Mouse (Mus musculus): Measurements from ENCODE around the gene Rabep1. TPM values are rescaled to one million over a fixed set of nuclear protein-coding genes. Genes with fewer than 3 reads are reported as not detected.

The Rabep1 gene
- polyA plus RNA-seq, 1 experiment from 2014 or later, result 58.7 TPM

DNA sequence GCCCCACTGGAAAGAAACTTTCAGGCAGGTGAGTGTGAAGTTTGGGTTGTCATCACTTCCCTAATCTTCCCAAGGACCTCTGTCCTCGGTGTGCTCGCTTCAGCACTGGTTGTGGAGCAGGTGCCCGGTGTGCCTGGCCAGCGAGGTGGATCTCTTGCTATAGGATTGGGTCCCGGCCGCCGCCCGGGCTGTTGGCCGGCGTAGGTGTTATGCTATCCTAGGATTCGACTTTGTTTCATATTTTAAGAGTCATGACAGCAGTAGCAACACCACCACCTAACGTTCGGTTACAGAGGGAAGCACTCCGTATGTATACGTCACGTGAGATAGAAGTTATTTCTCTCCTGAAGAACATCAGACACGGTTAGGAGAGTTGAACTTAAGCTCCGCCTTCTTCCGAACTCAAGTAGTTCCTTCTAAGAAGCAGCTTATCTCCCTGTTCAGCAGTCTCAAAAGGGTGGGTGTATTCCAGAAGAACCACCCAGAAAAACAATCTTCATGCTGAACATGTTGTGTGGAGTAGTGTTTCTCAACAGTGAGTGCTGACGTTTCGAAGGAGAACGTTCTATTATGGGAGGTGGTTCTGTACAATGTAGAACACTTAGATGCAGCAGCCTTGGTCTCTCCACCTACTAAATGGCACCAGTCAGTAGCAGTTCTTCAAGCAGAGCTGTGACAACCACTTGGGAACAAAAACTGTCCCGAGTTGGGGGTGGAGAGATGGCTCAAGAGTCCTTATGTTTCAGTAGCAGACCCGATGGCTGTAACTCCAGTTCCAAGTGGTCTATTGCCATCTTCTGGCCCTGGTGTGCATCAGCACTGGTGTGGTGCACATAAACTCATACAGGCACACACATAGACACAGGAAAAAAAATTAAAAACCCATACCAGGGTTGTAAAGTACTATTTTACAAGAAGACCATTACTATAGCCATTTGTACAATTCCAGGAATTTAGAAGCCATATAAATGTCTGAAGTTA is 126.3 kb downstream of the Rabep1 start:
- ATAC-seq (ENCODE audit: low FRiP score, low read depth), result no peak; the same call in 1 of the 2 replicates
- H3K27me3 ChIP-seq (replicated peaks), result no peaks in the 10 kb centered on the region
- H3K4me1 ChIP-seq, result peaks cover 12% of the 10 kb centered on the region
- peak overlapping the region; percentile 88 for H3K4me2 ChIP-seq (replicated peaks)
- H3K4me3 ChIP-seq, result peak overlapping the region; percentile 82
- peak overlapping the region; percentile 55 for H3K9ac ChIP-seq
- 18% methylated on average over 24 of the region's 24 CpGs for WGBS
- peaks cover 32% of the 10 kb centered on the region for H3K36me3 ChIP-seq
- H3K9me3 ChIP-seq, result no peaks in the 10 kb centered on the region
- H3K27ac ChIP-seq, result peak overlapping the region; percentile 59; the same call in 1 of the 2 replicates

- peaks cover 12% of the 10 kb centered on the region for H3K4me1 ChIP-seq
- WGBS, result 79% methylated on average over 1 of the region's 1 CpGs
- H3K27ac ChIP-seq, result no peak overlapping the region
- H3K36me3 ChIP-seq, result peaks cover 42% of the 10 kb centered on the region
- no peaks in the 10 kb centered on the region for H3K27me3 ChIP-seq (replicated peaks)
- H3K9me3 ChIP-seq, result no peaks in the 10 kb centered on the region
- no peak for ATAC-seq (ENCODE audit: low FRiP score, low read depth)
- H3K4me3 ChIP-seq, result no peak overlapping the region
- H3K9ac ChIP-seq, result no peak overlapping the region
- no peak overlapping the region for H3K4me2 ChIP-seq (replicated peaks)
Measured at GRCm38 (mm10) chr11:70972586-70972985, 128.0 kb downstream of the Rabep1 start.

- Histone ChIP-seq H3K9me3 (no peaks in the 10 kb centered on the region), H3K27ac (no peak overlapping the region), H3K4me1 (peaks cover 5% of the 10 kb centered on the region; the same call in 1 of the 2 replicates), H3K4me2 (replicated peaks) (no peak overlapping the region), H3K36me3 (peaks cover 56% of the 10 kb centered on the region), H3K9ac (no peak overlapping the region), H3K27me3 (replicated peaks) (no peaks in the 10 kb centered on the region), H3K4me3 (no peak overlapping the region)
- 78% methylated on average over 4 of the region's 4 CpGs for WGBS
- ATAC-seq (ENCODE audit: low FRiP score, low read depth), result no peak
Measured at GRCm38 (mm10) chr11:70973947-70974346, 129.4 kb downstream of the Rabep1 start.

- H3K9me3 ChIP-seq, result no peaks in the 10 kb centered on the region
- H3K27ac ChIP-seq, result no peak overlapping the region
- no peak overlapping the region for H3K4me2 ChIP-seq (replicated peaks)
- H3K9ac ChIP-seq, result no peak overlapping the region
- WGBS, result 89% methylated on average over 2 of the region's 2 CpGs
- no peak for ATAC-seq (ENCODE audit: low FRiP score, low read depth)
- H3K36me3 ChIP-seq, result peaks cover 68% of the 10 kb centered on the region
- H3K4me1 ChIP-seq, result peaks cover 5% of the 10 kb centered on the region; the same call in 1 of the 2 replicates
- no peaks in the 10 kb centered on the region for H3K27me3 ChIP-seq (replicated peaks)
- no peak overlapping the region for H3K4me3 ChIP-seq
Measured at GRCm38 (mm10) chr11:70975193-70975592, 130.6 kb downstream of the Rabep1 start.

- H3K36me3 ChIP-seq, result peaks cover 79% of the 10 kb centered on the region
- H3K9ac ChIP-seq, result no peak overlapping the region
- 88% methylated on average over 6 of the region's 6 CpGs for WGBS
- H3K27ac ChIP-seq, result no peak overlapping the region
- H3K4me3 ChIP-seq, result no peak overlapping the region
- no peak for ATAC-seq (ENCODE audit: low FRiP score, low read depth)
- H3K4me2 ChIP-seq (replicated peaks), result no peak overlapping the region
- no peaks in the 10 kb centered on the region for H3K27me3 ChIP-seq (replicated peaks)
- H3K9me3 ChIP-seq, result no peaks in the 10 kb centered on the region
- peaks cover 13% of the 10 kb centered on the region; the same call in 1 of the 2 replicates for H3K4me1 ChIP-seq
Measured at GRCm38 (mm10) chr11:70977293-70977692, 132.7 kb downstream of the Rabep1 start.

DNA sequence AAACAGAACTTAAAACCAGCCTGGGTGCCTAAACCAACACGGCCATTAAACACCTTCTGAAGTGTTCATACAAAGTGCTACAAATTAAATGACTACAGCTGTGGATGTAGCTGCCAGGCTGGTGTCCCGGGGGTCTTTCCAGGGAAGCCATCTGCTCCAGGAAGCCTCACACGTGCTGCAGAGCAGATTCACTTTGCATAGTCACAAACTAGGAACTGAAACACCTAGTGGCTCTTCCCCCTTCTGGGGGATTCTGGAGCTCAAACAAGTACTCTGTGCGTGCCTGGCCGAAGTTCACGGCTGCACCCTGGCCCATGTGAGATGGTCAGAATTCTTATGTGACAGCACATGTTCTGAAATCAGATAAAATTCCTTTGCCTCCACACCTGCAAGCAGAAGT is 135.7 kb downstream of the Rabep1 start:
- Histone ChIP-seq H3K4me3 (no peak overlapping the region), H3K27me3 (replicated peaks) (no peaks in the 10 kb centered on the region), H3K9ac (no peak overlapping the region), H3K4me1 (peaks cover 13% of the 10 kb centered on the region; the same call in 1 of the 2 replicates), H3K27ac (no peak overlapping the region), H3K4me2 (replicated peaks) (no peak overlapping the region), H3K9me3 (no peaks in the 10 kb centered on the region), H3K36me3 (peaks cover 61% of the 10 kb centered on the region)
- no peak for ATAC-seq (ENCODE audit: low FRiP score, low read depth)
- WGBS, result 88% methylated on average over 6 of the region's 6 CpGs

GRCm38 (mm10) chr11:70980751-70981510 is 136.4 kb downstream of the Rabep1 start:
- Histone ChIP-seq H3K4me2 (replicated peaks) (0 out of 2 replicates have a peak overlapping the region, but pooled peaks have one; percentile 82), H3K4me1 (peaks cover 13% of the 10 kb centered on the region; the same call in 1 of the 2 replicates), H3K27ac (no peak overlapping the region), H3K36me3 (peaks cover 61% of the 10 kb centered on the region), H3K4me3 (no peak overlapping the region), H3K9ac (no peak overlapping the region), H3K9me3 (no peaks in the 10 kb centered on the region), H3K27me3 (replicated peaks) (no peaks in the 10 kb centered on the region)
- 94% methylated on average over 14 of the region's 14 CpGs for WGBS
- no peak for ATAC-seq (ENCODE audit: low FRiP score, low read depth)

- no peaks in the 10 kb centered on the region for H3K27me3 ChIP-seq (replicated peaks)
- peaks cover 61% of the 10 kb centered on the region for H3K36me3 ChIP-seq
- no peak overlapping the region for H3K27ac ChIP-seq
- H3K9me3 ChIP-seq, result no peaks in the 10 kb centered on the region
- 13% methylated on average over 12 of the region's 12 CpGs for WGBS
- peak overlapping the region; percentile 82 for H3K4me2 ChIP-seq (replicated peaks)
- peak overlapping the region; percentile 100 for H3K4me3 ChIP-seq
- H3K4me1 ChIP-seq, result peaks cover 13% of the 10 kb centered on the region; the same call in 1 of the 2 replicates
- peak overlapping the region; percentile 90 for H3K9ac ChIP-seq
- ATAC-seq (ENCODE audit: low FRiP score, low read depth), result no peak
Measured at GRCm38 (mm10) chr11:70982030-70982429, 137.5 kb downstream of the Rabep1 start.

DNA sequence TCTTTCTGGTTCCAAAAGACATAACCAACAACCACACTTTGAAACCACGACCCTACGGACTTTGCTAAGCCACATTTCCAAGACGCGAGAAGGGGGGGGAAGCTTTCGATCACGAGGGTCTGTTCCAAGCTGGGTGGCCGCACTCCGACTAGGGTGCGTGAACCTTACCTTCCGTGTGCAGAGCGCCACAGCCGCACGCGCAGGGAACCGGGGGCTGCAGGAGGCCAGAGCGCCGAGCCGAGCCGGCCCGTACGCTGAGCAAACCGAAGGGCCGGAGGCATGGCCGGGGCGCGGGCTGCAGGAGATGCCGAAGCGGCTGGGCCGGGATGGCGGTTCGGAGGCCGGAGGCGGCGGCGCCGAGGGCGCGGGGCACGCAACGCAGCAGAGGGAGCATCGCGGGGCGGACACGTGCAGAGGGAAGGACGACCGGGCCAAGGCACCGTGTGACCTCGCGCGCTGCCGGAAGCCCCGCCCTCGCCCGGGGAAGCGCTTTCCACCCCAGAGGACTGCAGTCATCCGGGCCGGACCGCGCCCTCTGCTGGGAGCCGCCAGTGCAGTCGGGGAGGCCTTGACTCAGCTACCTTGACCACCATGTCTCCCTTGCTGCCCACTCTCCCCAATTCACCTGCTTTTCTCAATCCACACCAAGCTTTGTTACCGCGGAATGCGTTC is 138.1 kb downstream of the Rabep1 start, which contains the start of gene C1qbp:
Gene C1qbp (minus strand): TSS at position 470 of the 672 bp plus-strand sequence.
- Histone ChIP-seq H3K27ac (no peak within 1 kb of the TSS), H3K9me3 (no peaks in the 10 kb centered on the region), H3K4me1 (peaks cover 13% of the 10 kb centered on the region; the same call in 1 of the 2 replicates), H3K9ac (peak within 1 kb of the TSS; percentile 90), H3K27me3 (replicated peaks) (no peaks in the 10 kb centered on the region), H3K4me3 (peak within 1 kb of the TSS; percentile 100), H3K36me3 (peaks cover 61% of the 10 kb centered on the region), H3K4me2 (replicated peaks) (peak within 1 kb of the TSS; percentile 82)
- peak; percentile 98 for ATAC-seq (ENCODE audit: low FRiP score, low read depth)
- WGBS, result under 1% methylated on average over 63 of the region's 64 CpGs
